Mouse (Mus musculus) cortical plate, adult 2 months (tissue): ENCODE data around the gene Cdkn2d. TPM values are rescaled to one million over a fixed set of nuclear protein-coding genes. Genes with fewer than 3 reads are reported as not detected.
A peak's percentile ranks its signal among the peaks of the same experiment; 100 is the strongest.

Experiments
- H3K27ac ChIP-seq: fragments of 200-500 bp; 2 replicates; pipeline ENCODE4 v1.5.1; 2012; ENCODE audit warnings: low read length, control low read depth, inconsistent platforms; ENCODE audit not compliant: insufficient read depth
- H3K4me1 ChIP-seq: fragments of 200-500 bp; 2 replicates; pipeline ENCODE4 v1.6.1; 2011; ENCODE audit warnings: low read length; ENCODE audit not compliant: control insufficient read depth, insufficient read depth
- H3K4me3 ChIP-seq: fragments of 200-500 bp; 2 replicates; pipeline ENCODE4 v1.5.1; 2011; ENCODE audit warnings: mild to moderate bottlenecking, low read length, control low read depth; ENCODE audit not compliant: insufficient read depth
- CTCF ChIP-seq: fragments of 200-500 bp; IDR thresholded peaks from 2 replicates; pipeline ENCODE4 v1.5.1; 2011; ENCODE audit warnings: mild to moderate bottlenecking, control low read depth, low read length; ENCODE audit not compliant: insufficient read depth; ENCODE audit errors: extremely low read depth
- POLR2A ChIP-seq: fragments of 200-500 bp; IDR thresholded peaks from 2 replicates; pipeline ENCODE4 v1.6.1; 2011; ENCODE audit warnings: mild to moderate bottlenecking, low read length, control low read depth; ENCODE audit not compliant: insufficient read depth; ENCODE audit errors: extremely low read depth
- polyA plus RNA-seq: library from polyadenylated mRNA; depleted of rRNA; stranded (reverse); fragments of >200 nt; gene quantifications from 2 replicates; pipeline ENCODE4 v1.2.3, GENCODE M21; 2012; rRNA removed

Cdkn2d gene
- 74.1 and 76.9 TPM in 2 replicates for polyA plus RNA-seq

GRCm38 (mm10) chr9:21291022-21291787 lies at the start of gene Cdkn2d:
Gene Cdkn2d, minus strand, starts transcription at chr9:21291407.
- Histone ChIP-seq H3K27ac (peak within 1 kb of the TSS; percentile 49), H3K4me1 (peaks cover 7% of the 10 kb centered on the region; the same call in 1 of the 2 replicates), H3K4me3 (peak within 1 kb of the TSS; percentile 98)
- TF ChIP-seq CTCF (no peak), POLR2A (peak; percentile 83)

DNA sequence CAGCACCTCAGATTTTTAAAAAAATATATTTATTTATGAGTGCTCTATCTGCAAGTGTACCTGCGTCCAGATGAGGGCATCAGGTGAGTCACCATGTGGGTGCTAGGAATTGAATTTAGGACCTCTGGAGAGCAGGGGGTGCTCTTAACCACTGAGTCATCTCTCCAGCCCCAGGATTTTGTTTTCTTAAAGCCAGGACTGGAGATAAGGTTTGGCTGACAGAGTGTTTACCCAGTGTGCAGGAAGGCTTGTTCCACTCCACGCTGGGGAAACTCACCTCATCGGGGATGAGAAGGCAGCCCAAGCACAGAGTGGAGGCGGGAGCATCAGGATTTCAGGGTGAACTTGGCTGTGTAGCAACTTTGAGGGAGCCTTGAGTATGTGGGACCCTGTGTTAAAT lies 49.2 kb upstream of the Cdkn2d start:
- no peak for TF ChIP-seq POLR2A
- TF ChIP-seq CTCF, result no peak
- H3K4me1 ChIP-seq, result no peaks in the 10 kb centered on the region

DNA sequence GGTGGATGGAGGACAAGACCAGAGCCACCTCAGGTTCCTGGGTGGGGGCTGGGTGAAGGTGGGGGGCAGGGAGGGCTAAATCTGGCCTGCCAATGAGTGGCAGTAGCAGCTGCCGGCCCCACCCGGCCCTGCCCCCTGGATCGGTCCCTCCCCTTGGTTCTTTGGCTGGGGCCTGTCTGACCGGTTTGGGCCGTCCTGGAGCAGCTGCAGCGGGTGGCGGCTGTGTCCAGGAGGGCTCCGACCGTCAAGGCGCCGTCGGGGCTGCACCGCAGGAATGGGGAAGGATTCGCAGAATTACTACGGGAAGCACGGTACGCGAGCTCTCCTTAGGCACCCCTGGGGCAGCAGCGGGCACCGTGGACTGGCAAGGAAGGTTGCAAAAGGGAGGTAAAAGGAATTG lies 46.4 kb upstream of the Cdkn2d start:
- Histone ChIP-seq H3K4me1 (no peaks in the 10 kb centered on the region), H3K27ac (no peak overlapping the region), H3K4me3 (no peak overlapping the region)
- TF ChIP-seq POLR2A (no peak), CTCF (no peak)

More for the DNA sequence above, 49.2 kb upstream of the Cdkn2d start:
- H3K4me3 ChIP-seq, result no peak overlapping the region
- no peak overlapping the region for H3K27ac ChIP-seq

DNA sequence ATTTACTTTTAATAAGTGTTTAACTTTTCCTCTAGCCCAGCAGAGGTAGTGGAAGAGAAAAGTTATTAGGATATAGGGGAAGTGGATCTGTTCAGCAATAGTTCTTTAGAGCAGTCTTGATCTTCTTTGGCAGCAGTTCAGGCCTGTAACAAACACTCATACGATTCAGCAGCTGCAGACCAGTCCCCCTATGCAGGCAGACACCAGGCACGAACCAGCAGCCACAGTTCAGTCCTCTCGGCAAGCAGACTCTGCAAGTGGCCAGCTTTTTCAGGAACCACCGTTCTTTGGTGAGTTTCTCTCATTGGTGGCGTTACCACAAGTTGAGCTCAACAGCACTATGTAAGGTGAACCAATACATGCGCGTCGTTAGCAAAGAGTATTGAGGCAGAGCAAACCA lies 45.3 kb upstream of the Cdkn2d start:
- Histone ChIP-seq H3K27ac (no peak overlapping the region), H3K4me1 (no peaks in the 10 kb centered on the region), H3K4me3 (no peak overlapping the region)
- TF ChIP-seq POLR2A, result no peak
- no peak for TF ChIP-seq CTCF

GRCm38 (mm10) chr9:21335391-21335790 lies 44.2 kb upstream of the Cdkn2d start:
- TF ChIP-seq CTCF (no peak), POLR2A (no peak)
- Histone ChIP-seq H3K4me1 (no peaks in the 10 kb centered on the region), H3K4me3 (no peak overlapping the region), H3K27ac (no peak overlapping the region)

DNA sequence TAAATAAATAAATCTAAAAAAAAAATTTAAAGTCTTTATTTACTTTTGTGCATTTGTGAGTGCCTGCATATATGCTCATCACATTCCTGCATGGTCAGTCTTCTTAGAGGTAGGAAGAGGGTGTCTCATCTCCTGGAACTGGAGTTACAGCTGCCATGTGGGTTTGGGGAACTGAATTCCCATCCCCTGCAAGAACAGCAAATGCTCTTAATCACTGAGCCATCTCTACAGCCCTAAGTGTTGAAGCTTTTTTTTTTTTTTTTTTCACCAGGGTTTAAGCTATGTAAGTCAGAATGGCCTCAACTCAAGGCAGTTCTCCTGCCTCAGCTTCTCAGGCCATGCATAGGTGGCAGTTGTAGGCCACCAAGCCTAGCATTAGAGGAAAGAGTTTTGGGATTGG lies 43.5 kb upstream of the Cdkn2d start:
- TF ChIP-seq CTCF (no peak), POLR2A (no peak)
- Histone ChIP-seq H3K27ac (no peak overlapping the region), H3K4me3 (no peak overlapping the region), H3K4me1 (no peaks in the 10 kb centered on the region)

GRCm38 (mm10) chr9:21333523-21333922 lies 42.3 kb upstream of the Cdkn2d start:
- TF ChIP-seq CTCF (no peak), POLR2A (no peak)
- Histone ChIP-seq H3K27ac (no peak overlapping the region), H3K4me3 (no peak overlapping the region), H3K4me1 (no peaks in the 10 kb centered on the region)

- TF ChIP-seq POLR2A (no peak), CTCF (no peak)
- H3K4me3 ChIP-seq, result no peak overlapping the region
- no peak overlapping the region for H3K27ac ChIP-seq
- no peaks in the 10 kb centered on the region for H3K4me1 ChIP-seq
These were observed 41.2 kb upstream of the Cdkn2d start for GRCm38 (mm10) chr9:21332161-21333061.

DNA sequence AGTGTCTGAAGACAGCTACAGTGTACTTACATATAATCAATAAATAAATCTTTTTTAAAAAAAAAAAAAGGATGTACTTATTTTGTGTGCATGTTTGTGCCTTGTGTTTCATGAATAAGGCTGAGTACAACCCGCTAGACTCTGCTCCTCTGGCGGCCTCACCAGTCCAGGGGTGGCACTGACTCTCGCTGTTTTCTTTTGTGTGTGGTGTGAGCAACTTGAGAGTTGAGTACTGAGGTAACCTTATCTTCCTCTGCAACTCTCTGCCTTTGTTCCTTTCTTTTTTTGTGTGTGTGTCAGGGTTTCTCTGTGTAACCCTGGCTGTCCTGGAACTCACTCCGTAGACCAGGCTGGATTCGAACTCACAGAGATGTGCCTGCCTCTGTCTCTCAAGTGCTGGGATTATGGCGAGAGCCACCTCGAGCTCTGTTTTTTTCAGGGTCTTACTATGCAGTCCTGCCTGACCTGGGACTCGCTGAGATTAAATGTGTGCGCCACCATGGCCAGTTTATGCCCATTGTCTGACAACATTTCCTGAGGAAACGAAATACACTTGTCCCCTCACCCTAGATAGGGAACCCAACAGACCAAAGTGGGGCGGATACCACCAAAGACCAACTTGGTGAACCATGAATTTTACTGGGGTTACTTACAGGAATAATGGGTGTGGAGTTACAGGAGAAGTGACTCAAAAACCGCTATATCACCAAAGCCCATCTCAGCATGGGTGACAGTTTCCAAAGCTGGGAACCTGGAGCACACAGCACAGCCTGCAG lies 40.3 kb upstream of the Cdkn2d start:
- Histone ChIP-seq H3K27ac (no peak overlapping the region), H3K4me3 (no peak overlapping the region), H3K4me1 (no peaks in the 10 kb centered on the region)
- no peak for TF ChIP-seq POLR2A
- no peak for TF ChIP-seq CTCF
